Comparison of ENCODE assay signal across 9 mouse cellular contexts in genomic region chr17:14397456-14397855, GRCm38 (mm10).
DNase-seq lines count a peak whose midpoint lies in the region; ATAC-seq and TF ChIP-seq lines count a peak whose summit lies in the region.
"Had no signal": no experiment of that assay in that cellular context is flagged by ENCODE, and none has a peak within 500 bp of the region (broad histone marks: within the 10 kb centered on the region; RNA-seq: fewer than 3 reads in every experiment).

No protein-coding gene starts in this region.

- no peak for ATAC-seq in midbrain, postnatal 0 days (ENCODE audit: low FRiP score)
- ATAC-seq in kidney, embryonic 14.5 days (ENCODE audit: low FRiP score, low TSS enrichment), result peak; percentile 56; the same call in 1 of the 2 replicates
- no peak for ATAC-seq in megakaryocyte, adult 5-6 weeks (ENCODE audit: poor library complexity, severe bottlenecking)

- no peaks in the 10 kb centered on the region for H3K4me1 ChIP-seq in midbrain, postnatal 0 days (ENCODE audit: insufficient read depth, low read length)
- no peaks in the 10 kb centered on the region for H3K4me1 ChIP-seq in midbrain, embryonic 10.5 days
- no peaks in the 10 kb centered on the region for H3K4me1 ChIP-seq in kidney, embryonic 14.5 days (ENCODE audit: control insufficient read depth, insufficient read depth, low read length)
- H3K4me1 ChIP-seq in hindbrain, embryonic 10.5 days (replicated peaks), result peaks cover 6% of the 10 kb centered on the region; the same call in 1 of the 2 replicates
- H3K4me1 ChIP-seq: neural tube, embryonic 12.5 days had no signal

- TF ChIP-seq CTCF in midbrain, postnatal 0 days (IDR thresholded peaks at IDR 0.05), result no peak

- no peaks in the 10 kb centered on the region for H3K9me3 ChIP-seq in midbrain, postnatal 0 days (ENCODE audit: low read length)
- H3K9me3 ChIP-seq in midbrain, embryonic 10.5 days (replicated peaks), result no peaks in the 10 kb centered on the region
- no peaks in the 10 kb centered on the region for H3K9me3 ChIP-seq in kidney, embryonic 14.5 days (ENCODE audit: control insufficient read depth, low read length)
- H3K9me3 ChIP-seq in hindbrain, embryonic 10.5 days, result no peaks in the 10 kb centered on the region
- H3K9me3 ChIP-seq: neural tube, embryonic 12.5 days had no signal

- DNase-seq in midbrain, postnatal 0 days (ENCODE audit: low spot score), result peak; percentile 78
- no peak for DNase-seq in midbrain, embryonic 10.5 days (ENCODE audit: low spot score)
- DNase-seq in gastrocnemius, postnatal 10 days, result peak; percentile 61
- peak; percentile 12 for DNase-seq in right cerebral cortex, postnatal 4 days
- no peak for DNase-seq in hindbrain, embryonic 10.5 days (ENCODE audit: low spot score)
- no peak for DNase-seq in thymus, postnatal 0 days (ENCODE audit: low spot score)

- WGBS in midbrain, postnatal 0 days, result 70% methylated on average over 5 of the region's 5 CpGs
- WGBS in midbrain, embryonic 10.5 days, result 91% methylated on average over 5 of the region's 5 CpGs
- WGBS in kidney, embryonic 14.5 days, result 61% methylated on average over 5 of the region's 5 CpGs
- 91% methylated on average over 5 of the region's 5 CpGs for WGBS in hindbrain, embryonic 10.5 days

- H3K4me3 ChIP-seq in midbrain, postnatal 0 days (ENCODE audit: low read depth, low read length), result no peak overlapping the region
- H3K4me3 ChIP-seq in midbrain, embryonic 10.5 days, result no peak overlapping the region
- H3K4me3 ChIP-seq in kidney, embryonic 14.5 days (ENCODE audit: low read length), result no peak overlapping the region
- H3K4me3 ChIP-seq in hindbrain, embryonic 10.5 days, result no peak overlapping the region
- H3K4me3 ChIP-seq: neural tube, embryonic 12.5 days had no signal

- H3K36me3 ChIP-seq in midbrain, postnatal 0 days (ENCODE audit: insufficient read depth, low read length), result no peaks in the 10 kb centered on the region
- H3K36me3 ChIP-seq in midbrain, embryonic 10.5 days, result no peaks in the 10 kb centered on the region
- no peaks in the 10 kb centered on the region for H3K36me3 ChIP-seq in kidney, embryonic 14.5 days (ENCODE audit: control insufficient read depth, insufficient read depth, low read length)
- H3K36me3 ChIP-seq in hindbrain, embryonic 10.5 days, result no peaks in the 10 kb centered on the region
- H3K36me3 ChIP-seq: neural tube, embryonic 12.5 days had no signal

- no peaks in the 10 kb centered on the region for H3K27me3 ChIP-seq in midbrain, postnatal 0 days (ENCODE audit: insufficient read depth, low read length)
- H3K27me3 ChIP-seq in midbrain, embryonic 10.5 days (ENCODE audit: low read depth, poor library complexity, severe bottlenecking), result no peaks in the 10 kb centered on the region
- no peaks in the 10 kb centered on the region for H3K27me3 ChIP-seq in kidney, embryonic 14.5 days (ENCODE audit: control insufficient read depth, insufficient read depth, low read length)
- no peaks in the 10 kb centered on the region for H3K27me3 ChIP-seq in hindbrain, embryonic 10.5 days (ENCODE audit: insufficient read depth, poor library complexity, severe bottlenecking)
- H3K27me3 ChIP-seq: neural tube, embryonic 12.5 days had no signal

- no peak overlapping the region for H3K4me2 ChIP-seq in midbrain, postnatal 0 days (ENCODE audit: low read depth, low read length, poor library complexity, severe bottlenecking)
- no peak overlapping the region for H3K4me2 ChIP-seq in kidney, embryonic 14.5 days (replicated peaks; ENCODE audit: low read depth, low read length)
- H3K4me2 ChIP-seq: neural tube, embryonic 12.5 days had no signal

- H3K9ac ChIP-seq in midbrain, postnatal 0 days (replicated peaks; ENCODE audit: low read length, poor library complexity, severe bottlenecking), result no peak overlapping the region
- H3K9ac ChIP-seq in kidney, embryonic 14.5 days (ENCODE audit: low read depth, low read length), result no peak overlapping the region
- H3K9ac ChIP-seq: neural tube, embryonic 12.5 days had no signal

- no peak overlapping the region for H3K27ac ChIP-seq in midbrain, postnatal 0 days (ENCODE audit: low read depth, low read length)
- no peak overlapping the region for H3K27ac ChIP-seq in midbrain, embryonic 10.5 days (replicated peaks)
- no peak overlapping the region for H3K27ac ChIP-seq in kidney, embryonic 14.5 days (ENCODE audit: low read depth, low read length)
- no peak overlapping the region for H3K27ac ChIP-seq in hindbrain, embryonic 10.5 days
- H3K27ac ChIP-seq: neural tube, embryonic 12.5 days had no signal

Comparison
In these comparisons a context has a peak if more than half of its experiments do, and no peak if none do; other contexts are left out.
1. DNase-seq: peak in midbrain, postnatal 0 days (single experiment), gastrocnemius, postnatal 10 days (single experiment) and right cerebral cortex, postnatal 4 days (single experiment); none in midbrain, embryonic 10.5 days (single experiment), hindbrain, embryonic 10.5 days (single experiment) and thymus, postnatal 0 days (single experiment).